Mouse (Mus musculus) 3134 (cell line): ENCODE measurements around the gene Olfr1105.

ENCODE experiments used
- DNase-seq: peaks from one replicate; pipeline ENCODE4 v3.0.0-alpha.2; 2011; ENCODE audit warnings: low spot score; ENCODE audit not compliant: insufficient read length; ENCODE audit errors: extremely low read depth

Olfr1105 gene

GRCm38 (mm10) chr2:87036431-87036830, at the start of gene Olfr1105:
TSS of gene Olfr1105 (minus strand) at chr2:87036531.
- no peak for DNase-seq

DNA sequence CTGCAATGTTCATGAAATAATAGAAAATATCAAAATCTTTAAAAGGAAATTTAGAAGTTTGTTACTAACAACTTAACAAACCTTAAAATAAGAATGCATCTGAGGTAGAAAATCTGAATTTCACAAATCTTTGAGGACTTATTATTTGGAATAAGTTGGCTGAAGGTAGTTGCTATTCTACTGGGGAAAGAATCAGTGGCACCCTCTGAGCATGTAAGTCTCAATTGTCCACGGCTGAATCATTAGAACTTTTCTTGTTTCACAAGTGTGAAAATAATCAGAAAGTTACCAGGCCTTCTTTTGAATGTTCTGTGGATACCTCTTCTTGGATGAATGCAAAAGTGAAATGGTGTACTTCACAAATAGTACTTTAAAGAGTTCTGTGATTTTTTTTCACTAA, 39.4 kb upstream of the Olfr1105 start, which contains the start of gene Olfr1107:
Gene Olfr1107, minus strand, starts transcription at position 101 of the 400 bp plus-strand sequence.
- DNase-seq, result no peak

- no peak for DNase-seq
Measured at GRCm38 (mm10) chr2:87052173-87052572, 15.8 kb upstream of the Olfr1105 start, which contains the start of gene Olfr1106. TSS of gene Olfr1106 (minus strand) at chr2:87052273.

- no peak for DNase-seq
Measured at GRCm38 (mm10) chr2:87026980-87027379, 9.4 kb downstream of the Olfr1105 start, which contains the start of gene Olfr1104. TSS of gene Olfr1104 (minus strand) at chr2:87027080.

GRCm38 (mm10) chr2:86998098-86998497, 38.2 kb downstream of the Olfr1105 start, which contains the start of gene Olfr1102:
TSS of gene Olfr1102 (plus strand) at chr2:86998398.
- DNase-seq, result no peak

DNA sequence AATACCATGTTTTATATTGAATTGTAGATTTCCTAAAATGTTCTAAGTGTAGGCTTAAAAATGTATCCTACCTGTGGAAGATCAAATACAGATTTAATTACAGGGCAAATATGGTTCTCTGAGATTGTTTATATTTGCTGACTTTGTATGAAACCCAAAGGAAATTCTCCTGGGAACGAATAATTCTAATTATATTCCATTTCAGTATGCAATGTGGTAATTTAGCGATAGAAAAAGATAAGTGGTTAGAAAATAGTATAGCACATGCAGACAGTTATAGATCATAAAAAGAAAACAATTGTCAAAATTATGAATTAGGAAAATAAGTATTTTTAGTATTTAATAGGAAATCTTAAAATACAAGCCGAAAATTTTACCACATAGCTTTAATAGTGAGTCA, 45.2 kb downstream of the Olfr1105 start, which contains the start of gene Olfr1101:
Gene Olfr1101, minus strand, starts transcription at position 101 of the 400 bp plus-strand sequence.
- DNase-seq, result no peak
